8 mouse cellular contexts compared by ENCODE assay signal in genomic region chr7:44553196-44553764, GRCm38 (mm10). TPM values are rescaled to one million over a fixed set of nuclear protein-coding genes. Genes with fewer than 3 reads are reported as not detected.
DNase-seq lines count a peak whose midpoint lies in the region; ATAC-seq and TF ChIP-seq lines count a peak whose summit lies in the region.

No protein-coding gene starts in this region.

- H3K36me3 ChIP-seq in embryonic facial prominence, embryonic 13.5 days, result peaks cover 33% of the 10 kb centered on the region
- H3K36me3 ChIP-seq in heart, embryonic 13.5 days, result peaks cover 32% of the 10 kb centered on the region
- H3K36me3 ChIP-seq in lung, embryonic 14.5 days (ENCODE audit: insufficient read depth), result peaks cover 28% of the 10 kb centered on the region
- H3K36me3 ChIP-seq in neural tube, embryonic 15.5 days, result peaks cover 25% of the 10 kb centered on the region
- H3K36me3 ChIP-seq in thymus, adult 2 months (ENCODE audit: control insufficient read depth, insufficient read depth, low read length), result peaks cover 19% of the 10 kb centered on the region

- no peaks in the 10 kb centered on the region for H3K9me3 ChIP-seq in embryonic facial prominence, embryonic 13.5 days
- no peaks in the 10 kb centered on the region for H3K9me3 ChIP-seq in heart, embryonic 13.5 days
- no peaks in the 10 kb centered on the region for H3K9me3 ChIP-seq in lung, embryonic 14.5 days (ENCODE audit: low read depth, low read length)
- no peaks in the 10 kb centered on the region for H3K9me3 ChIP-seq in neural tube, embryonic 15.5 days (replicated peaks)

- no peaks in the 10 kb centered on the region for H3K27me3 ChIP-seq in embryonic facial prominence, embryonic 13.5 days
- peaks cover 28% of the 10 kb centered on the region; the same call in 1 of the 2 replicates for H3K27me3 ChIP-seq in heart, embryonic 13.5 days (replicated peaks)
- no peaks in the 10 kb centered on the region for H3K27me3 ChIP-seq in lung, embryonic 14.5 days (ENCODE audit: insufficient read depth, low read length)
- peaks cover 13% of the 10 kb centered on the region for H3K27me3 ChIP-seq in neural tube, embryonic 15.5 days (replicated peaks)
- no peaks in the 10 kb centered on the region for H3K27me3 ChIP-seq in thymus, adult 2 months (ENCODE audit: control insufficient read depth, insufficient read depth, low read length)

- H3K27ac ChIP-seq in embryonic facial prominence, embryonic 13.5 days, result peak overlapping the region; percentile 98
- peak overlapping the region; percentile 97 for H3K27ac ChIP-seq in heart, embryonic 13.5 days (replicated peaks)
- peak overlapping the region; percentile 97 for H3K27ac ChIP-seq in lung, embryonic 14.5 days (ENCODE audit: low read depth)
- peak overlapping the region; percentile 89 for H3K27ac ChIP-seq in neural tube, embryonic 15.5 days (replicated peaks)
- H3K27ac ChIP-seq in thymus, adult 2 months (ENCODE audit: control insufficient read depth, insufficient read depth, low read length), result peak overlapping the region; percentile 89

- ATAC-seq in embryonic facial prominence, embryonic 13.5 days (ENCODE audit: insufficient number of reproducible peaks, insufficient read depth, low FRiP score, low TSS enrichment, low read depth), result peak; percentile 70
- peak; percentile 65 for ATAC-seq in heart, embryonic 13.5 days (ENCODE audit: extremely low read depth, insufficient number of reproducible peaks, low FRiP score, low TSS enrichment)
- ATAC-seq in lung, embryonic 14.5 days (ENCODE audit: insufficient read depth), result peak; percentile 68
- peak; percentile 84 for ATAC-seq in neural tube, embryonic 15.5 days (ENCODE audit: low FRiP score)

- peak overlapping the region; percentile 88 for H3K4me3 ChIP-seq in embryonic facial prominence, embryonic 13.5 days
- peak overlapping the region; percentile 87 for H3K4me3 ChIP-seq in heart, embryonic 13.5 days
- peak overlapping the region; percentile 84 for H3K4me3 ChIP-seq in lung, embryonic 14.5 days (ENCODE audit: low read depth, low read length)
- H3K4me3 ChIP-seq in neural tube, embryonic 15.5 days (replicated peaks), result peak overlapping the region; percentile 83
- peak overlapping the region; percentile 94 for H3K4me3 ChIP-seq in thymus, adult 2 months (ENCODE audit: control insufficient read depth, insufficient read depth, low read length)

- peak overlapping the region; percentile 67 for H3K4me2 ChIP-seq in embryonic facial prominence, embryonic 13.5 days
- peak overlapping the region; percentile 75 for H3K4me2 ChIP-seq in heart, embryonic 13.5 days
- H3K4me2 ChIP-seq in lung, embryonic 14.5 days, result peak overlapping the region; percentile 72
- peak overlapping the region; percentile 81 for H3K4me2 ChIP-seq in neural tube, embryonic 15.5 days

- H3K9ac ChIP-seq in embryonic facial prominence, embryonic 13.5 days, result peak overlapping the region; percentile 78
- H3K9ac ChIP-seq in heart, embryonic 13.5 days, result peak overlapping the region; percentile 88
- peak overlapping the region; percentile 66 for H3K9ac ChIP-seq in lung, embryonic 14.5 days
- H3K9ac ChIP-seq in neural tube, embryonic 15.5 days (replicated peaks), result peak overlapping the region; percentile 48

- no peak for TF ChIP-seq CTCF in lung, embryonic 14.5 days (IDR thresholded peaks at IDR 0.05; ENCODE audit: low read depth)
- TF ChIP-seq CTCF in thymus, adult 2 months (IDR thresholded peaks at IDR 0.05; ENCODE audit: borderline replicate concordance, control insufficient read depth, extremely low read depth, insufficient read depth, low read length, poor library complexity), result no peak

- peaks cover 10% of the 10 kb centered on the region for H3K4me1 ChIP-seq in embryonic facial prominence, embryonic 13.5 days
- peaks cover 12% of the 10 kb centered on the region for H3K4me1 ChIP-seq in heart, embryonic 13.5 days
- no peaks in the 10 kb centered on the region for H3K4me1 ChIP-seq in lung, embryonic 14.5 days (ENCODE audit: insufficient read depth)
- peaks cover 17% of the 10 kb centered on the region for H3K4me1 ChIP-seq in neural tube, embryonic 15.5 days
- peaks cover 7% of the 10 kb centered on the region for H3K4me1 ChIP-seq in thymus, adult 2 months (replicated peaks; ENCODE audit: control insufficient read depth, insufficient read depth, low read length)

- DNase-seq in B cell, adult 2 months, result peak; percentile 94 to 95
- DNase-seq in adrenal gland, adult 18-20 months (ENCODE audit: low spot score in 2 of 2), result peak; percentile 71 to 81
- peak; percentile 94 for DNase-seq in kidney, postnatal 10 days
- peak; percentile 88 for DNase-seq in lung, embryonic 14.5 days
- peak; percentile 78 for DNase-seq in thymus, adult 2 months

- 1% methylated on average over 32 of the region's 32 CpGs for WGBS in embryonic facial prominence, embryonic 13.5 days
- WGBS in heart, embryonic 13.5 days, result under 1% methylated on average over 31 of the region's 32 CpGs
- under 1% methylated on average over 32 of the region's 32 CpGs for WGBS in lung, embryonic 14.5 days
- 2% methylated on average over 32 of the region's 32 CpGs for WGBS in neural tube, embryonic 15.5 days
- 3% methylated on average over 31 of the region's 32 CpGs for WGBS in thymus, adult 2 months

- TF ChIP-seq POLR2A in thymus, adult 2 months (IDR thresholded peaks at IDR 0.05; ENCODE audit: control insufficient read depth, extremely low read depth, insufficient read depth, low read length, poor library complexity), result 0 out of 2 replicates have a peak, but pooled peaks have one; percentile 10

RNA-seq across cellular contexts. Expression of gene Nr1h2, which starts 0.5 kb away (rescaled TPM):
- 100 to 1,000 TPM; 108 to 128 TPM for total RNA-seq in adrenal gland, adult 18-20 months (2021)
- 72.3 and 80.1 TPM in 2 replicates for polyA plus RNA-seq in embryonic facial prominence, embryonic 13.5 days (2015; fragmentation: Nextera tagmentation; extraction: Ambion mirVana)
- polyA plus RNA-seq in heart, embryonic 13.5 days (2015; fragmentation: Nextera tagmentation; extraction: Ambion mirVana), result 53.5 and 58.3 TPM in 2 replicates
- polyA plus RNA-seq in lung, embryonic 14.5 days (2014; fragmentation: Nextera tagmentation; extraction: Ambion mirVana), result 61.1 and 66.0 TPM in 2 replicates
- polyA plus RNA-seq in neural tube, embryonic 15.5 days (2015; fragmentation: Nextera tagmentation; extraction: Ambion mirVana), result 54.0 and 62.0 TPM in 2 replicates
- polyA plus RNA-seq in thymus, adult 2 months (2012; rRNA removed), result 302 and 308 TPM in 2 replicates

RNA-seq across cellular contexts. Expression of gene Pold1, which starts 4.6 kb away (rescaled TPM):
- total RNA-seq in adrenal gland, adult 18-20 months (2021), result 1 to 10 TPM; 8.3 to 9.4 TPM
- 94.4 and 104 TPM in 2 replicates for polyA plus RNA-seq in embryonic facial prominence, embryonic 13.5 days (2015; fragmentation: Nextera tagmentation; extraction: Ambion mirVana)
- 56.1 and 58.7 TPM in 2 replicates for polyA plus RNA-seq in heart, embryonic 13.5 days (2015; fragmentation: Nextera tagmentation; extraction: Ambion mirVana)
- polyA plus RNA-seq in lung, embryonic 14.5 days (2014; fragmentation: Nextera tagmentation; extraction: Ambion mirVana), result 91.6 and 105 TPM in 2 replicates
- 18.8 and 38.9 TPM in 2 replicates for polyA plus RNA-seq in neural tube, embryonic 15.5 days (2015; fragmentation: Nextera tagmentation; extraction: Ambion mirVana)
- polyA plus RNA-seq in thymus, adult 2 months (2012; rRNA removed), result 208 and 235 TPM in 2 replicates

RNA-seq across cellular contexts. Expression of gene Napsa, which starts 18.9 kb away (rescaled TPM):
- total RNA-seq in adrenal gland, adult 18-20 months (2021), result 1 to 10 TPM; 1.3 to 1.6 TPM
- 1.1 and 1.8 TPM in 2 replicates for polyA plus RNA-seq in embryonic facial prominence, embryonic 13.5 days (2015; fragmentation: Nextera tagmentation; extraction: Ambion mirVana)
- 0.39 and 0.43 TPM in 2 replicates for polyA plus RNA-seq in heart, embryonic 13.5 days (2015; fragmentation: Nextera tagmentation; extraction: Ambion mirVana)
- polyA plus RNA-seq in lung, embryonic 14.5 days (2014; fragmentation: Nextera tagmentation; extraction: Ambion mirVana), result 4.7 and 6.8 TPM in 2 replicates
- polyA plus RNA-seq in neural tube, embryonic 15.5 days (2015; fragmentation: Nextera tagmentation; extraction: Ambion mirVana), result 1.1 and 4.9 TPM in 2 replicates
- 28.0 and 32.0 TPM in 2 replicates for polyA plus RNA-seq in thymus, adult 2 months (2012; rRNA removed)

RNA-seq across cellular contexts. Expression of gene Spib, which starts 21.4 kb away (rescaled TPM):
- under 1 TPM; 0.19 to 0.43 TPM for total RNA-seq in adrenal gland, adult 18-20 months (2021)
- polyA plus RNA-seq in embryonic facial prominence, embryonic 13.5 days (2015; fragmentation: Nextera tagmentation; extraction: Ambion mirVana), result 0.60 and 0.94 TPM in 2 replicates
- polyA plus RNA-seq in heart, embryonic 13.5 days (2015; fragmentation: Nextera tagmentation; extraction: Ambion mirVana), result 0.05 and 0.13 TPM in 2 replicates
- 0.07 and 0.18 TPM in 2 replicates for polyA plus RNA-seq in lung, embryonic 14.5 days (2014; fragmentation: Nextera tagmentation; extraction: Ambion mirVana)
- polyA plus RNA-seq in neural tube, embryonic 15.5 days (2015; fragmentation: Nextera tagmentation; extraction: Ambion mirVana), result 7.5 TPM in 1 of 2 replicates, not detected in the other
- 40.3 and 43.3 TPM in 2 replicates for polyA plus RNA-seq in thymus, adult 2 months (2012; rRNA removed)

RNA-seq across cellular contexts. Expression of gene Mybpc2, which starts 28.8 kb away (rescaled TPM):
- under 1 TPM in 1 of 2 experiments, not detected in 1; 0.93 TPM for total RNA-seq in adrenal gland, adult 18-20 months (2021)
- polyA plus RNA-seq in embryonic facial prominence, embryonic 13.5 days (2015; fragmentation: Nextera tagmentation; extraction: Ambion mirVana), result 0.13 and 0.14 TPM in 2 replicates
- 2.2 and 2.4 TPM in 2 replicates for polyA plus RNA-seq in heart, embryonic 13.5 days (2015; fragmentation: Nextera tagmentation; extraction: Ambion mirVana)
- polyA plus RNA-seq in lung, embryonic 14.5 days (2014; fragmentation: Nextera tagmentation; extraction: Ambion mirVana), result 0.14 and 0.26 TPM in 2 replicates
- 0.14 and 0.36 TPM in 2 replicates for polyA plus RNA-seq in neural tube, embryonic 15.5 days (2015; fragmentation: Nextera tagmentation; extraction: Ambion mirVana)
- polyA plus RNA-seq in thymus, adult 2 months (2012; rRNA removed), result 0.53 and 0.55 TPM in 2 replicates

Comparison
In these comparisons a context has a peak if more than half of its experiments do, and no peak if none do; other contexts are left out.
1. Peak in every context shown above with its lines: DNase-seq, ATAC-seq, H3K4me3 ChIP-seq and H3K27ac ChIP-seq.